Mouse (Mus musculus) neural tube, embryonic 12.5 days (tissue): ENCODE measurements around the gene Dirc2. TPM values are rescaled to one million over a fixed set of nuclear protein-coding genes. Genes with fewer than 3 reads are reported as not detected.

Source experiments
- ATAC-seq: fragments of 200-750 bp; cut with Nextera tagmentation; 2 replicates; pipeline ENCODE4 v1.8.0; 2017; ENCODE audit warnings: low read depth, mild to moderate bottlenecking, moderate TSS enrichment, moderate library complexity; ENCODE audit not compliant: low FRiP score
- H3K27ac ChIP-seq: fragments of 300-500 bp; sonication (generic); 2 replicates; pipeline ENCODE4 v1.5.1; 2016
- H3K27me3 ChIP-seq: fragments of 300-500 bp; sonication (generic); replicated peaks from 2 replicates; pipeline ENCODE4 v1.6.1; 2016; ENCODE audit warnings: mild to moderate bottlenecking
- H3K36me3 ChIP-seq: fragments of 300-500 bp; sonication (generic); 2 replicates; pipeline ENCODE4 v1.6.1; 2016; ENCODE audit warnings: mild to moderate bottlenecking
- H3K4me1 ChIP-seq: fragments of 300-500 bp; sonication (generic); 2 replicates; pipeline ENCODE4 v1.6.1; 2016
- H3K4me2 ChIP-seq: fragments of 300-500 bp; sonication (generic); replicated peaks from 2 replicates; pipeline ENCODE4 v1.6.1; 2016; ENCODE audit warnings: mild to moderate bottlenecking
- H3K4me3 ChIP-seq: fragments of 300-500 bp; sonication (generic); 2 replicates; pipeline ENCODE4 v1.5.1; 2016
- H3K9ac ChIP-seq: fragments of 300-500 bp; sonication (generic); 2 replicates; pipeline ENCODE4 v1.6.1; 2016; ENCODE audit warnings: mild to moderate bottlenecking
- H3K9me3 ChIP-seq: fragments of 300-500 bp; sonication (generic); 2 replicates; pipeline ENCODE4 v1.6.1; 2016; ENCODE audit warnings: mild to moderate bottlenecking
- WGBS: fragments of 180-500 bp; shearing (Covaris S2); methylation state at CpG from one replicate; pipeline ENCODE4 v1.1.7; 2016; 5-methylcytosine and 5-hydroxymethylcytosine counted together
- polyA plus RNA-seq: library from polyadenylated mRNA; unstranded; fragments of >200 nt; fragmentation: Nextera tagmentation; extraction: Ambion mirVana; gene quantifications from 2 replicates; pipeline ENCODE4 v1.2.1, GENCODE M21; 2016

The Dirc2 gene
- polyA plus RNA-seq, 1 experiment from 2014 or later = 34.9 TPM

- 69% methylated on average over 11 of the region's 11 CpGs for WGBS
- Histone ChIP-seq H3K4me1 (peaks cover 11% of the 10 kb centered on the region; the same call in 1 of the 2 replicates), H3K36me3 (peaks cover 10% of the 10 kb centered on the region), H3K9ac (no peak overlapping the region), H3K4me3 (no peak overlapping the region), H3K9me3 (no peaks in the 10 kb centered on the region), H3K4me2 (no peak overlapping the region), H3K27ac (no peak overlapping the region), H3K27me3 (no peaks in the 10 kb centered on the region)
- no peak for ATAC-seq
Measured at GRCm38 (mm10) chr16:35701823-35702222, 67.3 kb downstream of the Dirc2 start.

- no peak overlapping the region for H3K27ac ChIP-seq
- no peak overlapping the region for H3K9ac ChIP-seq
- H3K36me3 ChIP-seq = peaks cover 13% of the 10 kb centered on the region
- no peaks in the 10 kb centered on the region for H3K4me1 ChIP-seq
- H3K27me3 ChIP-seq = no peaks in the 10 kb centered on the region
- peaks cover 5% of the 10 kb centered on the region; the same call in 1 of the 2 replicates for H3K9me3 ChIP-seq
- H3K4me3 ChIP-seq = no peak overlapping the region
- no peak for ATAC-seq
- no peak overlapping the region for H3K4me2 ChIP-seq
- 87% methylated on average over 2 of the region's 2 CpGs for WGBS
Measured at GRCm38 (mm10) chr16:35696103-35696502, 73.1 kb downstream of the Dirc2 start.

- Histone ChIP-seq H3K9ac (no peak overlapping the region), H3K27ac (no peak overlapping the region), H3K4me1 (no peaks in the 10 kb centered on the region), H3K27me3 (no peaks in the 10 kb centered on the region), H3K36me3 (peaks cover 13% of the 10 kb centered on the region), H3K4me2 (no peak overlapping the region), H3K9me3 (peaks cover 5% of the 10 kb centered on the region; the same call in 1 of the 2 replicates), H3K4me3 (no peak overlapping the region)
- 89% methylated on average over 13 of the region's 13 CpGs for WGBS
- ATAC-seq = no peak
Measured at GRCm38 (mm10) chr16:35694250-35694846, 74.8 kb downstream of the Dirc2 start.

GRCm38 (mm10) chr16:35691606-35692005 lies 77.5 kb downstream of the Dirc2 start:
- 90% methylated on average over 7 of the region's 7 CpGs for WGBS
- Histone ChIP-seq H3K9me3 (peaks cover 5% of the 10 kb centered on the region; the same call in 1 of the 2 replicates), H3K27ac (no peak overlapping the region), H3K36me3 (peaks cover 3% of the 10 kb centered on the region; the same call in 1 of the 2 replicates), H3K4me2 (no peak overlapping the region), H3K9ac (no peak overlapping the region), H3K4me3 (no peak overlapping the region), H3K4me1 (no peaks in the 10 kb centered on the region), H3K27me3 (no peaks in the 10 kb centered on the region)
- no peak for ATAC-seq

- Histone ChIP-seq H3K4me1 (peaks cover 5% of the 10 kb centered on the region), H3K4me3 (no peak overlapping the region), H3K27me3 (no peaks in the 10 kb centered on the region), H3K9me3 (no peaks in the 10 kb centered on the region), H3K9ac (no peak overlapping the region), H3K36me3 (no peaks in the 10 kb centered on the region), H3K4me2 (no peak overlapping the region), H3K27ac (no peak overlapping the region)
- 78% methylated on average over 7 of the region's 7 CpGs for WGBS
- ATAC-seq = no peak
Measured at GRCm38 (mm10) chr16:35686491-35686890, 82.7 kb downstream of the Dirc2 start.

GRCm38 (mm10) chr16:35685027-35685426 lies 84.1 kb downstream of the Dirc2 start:
- WGBS = 82% methylated on average over 13 of the region's 13 CpGs
- Histone ChIP-seq H3K36me3 (no peaks in the 10 kb centered on the region), H3K27me3 (no peaks in the 10 kb centered on the region)

GRCm38 (mm10) chr16:35681327-35682108 lies 87.6 kb downstream of the Dirc2 start:
- ATAC-seq = peak; percentile 44
- no peaks in the 10 kb centered on the region for H3K36me3 ChIP-seq
- WGBS = 58% methylated on average over 17 of the region's 17 CpGs
- no peak overlapping the region for H3K27ac ChIP-seq
- no peak overlapping the region for H3K9ac ChIP-seq
- peak overlapping the region; percentile 14; the same call in 1 of the 2 replicates for H3K4me2 ChIP-seq
- no peaks in the 10 kb centered on the region for H3K27me3 ChIP-seq
- peaks cover 13% of the 10 kb centered on the region for H3K4me1 ChIP-seq
- no peaks in the 10 kb centered on the region for H3K9me3 ChIP-seq
- no peak overlapping the region for H3K4me3 ChIP-seq

More at GRCm38 (mm10) chr16:35685027-35685426, 84.1 kb downstream of the Dirc2 start:
- peaks cover 13% of the 10 kb centered on the region for H3K4me1 ChIP-seq
- H3K4me2 ChIP-seq = no peak overlapping the region
- no peak overlapping the region for H3K27ac ChIP-seq
- H3K4me3 ChIP-seq = no peak overlapping the region
- no peak for ATAC-seq
- H3K9me3 ChIP-seq = no peaks in the 10 kb centered on the region
- H3K9ac ChIP-seq = no peak overlapping the region

GRCm38 (mm10) chr16:35678476-35678875 lies 90.7 kb downstream of the Dirc2 start:
- ATAC-seq = no peak
- H3K27ac ChIP-seq = no peak overlapping the region
- H3K9ac ChIP-seq = no peak overlapping the region
- no peaks in the 10 kb centered on the region for H3K36me3 ChIP-seq
- no peak overlapping the region for H3K4me2 ChIP-seq
- peaks cover 13% of the 10 kb centered on the region for H3K4me1 ChIP-seq
- no peak overlapping the region for H3K4me3 ChIP-seq
- WGBS = 39% methylated on average over 3 of the region's 3 CpGs
- H3K27me3 ChIP-seq = no peaks in the 10 kb centered on the region
- no peaks in the 10 kb centered on the region for H3K9me3 ChIP-seq

GRCm38 (mm10) chr16:35677511-35678113 lies 91.5 kb downstream of the Dirc2 start:
- Histone ChIP-seq H3K27me3 (no peaks in the 10 kb centered on the region), H3K4me2 (no peak overlapping the region)
- WGBS = 80% methylated on average over 8 of the region's 8 CpGs

GRCm38 (mm10) chr16:35664847-35665246 lies 104.3 kb downstream of the Dirc2 start:
- H3K36me3 ChIP-seq = peaks cover 41% of the 10 kb centered on the region
- no peak overlapping the region for H3K4me2 ChIP-seq
- H3K9ac ChIP-seq = no peak overlapping the region
- WGBS = 84% methylated on average over 4 of the region's 4 CpGs
- H3K9me3 ChIP-seq = no peaks in the 10 kb centered on the region
- no peak overlapping the region for H3K4me3 ChIP-seq
- no peak for ATAC-seq
- H3K27me3 ChIP-seq = peaks cover 10% of the 10 kb centered on the region
- H3K4me1 ChIP-seq = no peaks in the 10 kb centered on the region
- H3K27ac ChIP-seq = no peak overlapping the region

More at GRCm38 (mm10) chr16:35677511-35678113, 91.5 kb downstream of the Dirc2 start:
- Histone ChIP-seq H3K4me3 (no peak overlapping the region), H3K9ac (no peak overlapping the region), H3K27ac (no peak overlapping the region), H3K4me1 (peaks cover 13% of the 10 kb centered on the region), H3K36me3 (no peaks in the 10 kb centered on the region), H3K9me3 (no peaks in the 10 kb centered on the region)
- no peak for ATAC-seq

- peaks cover 18% of the 10 kb centered on the region for H3K27me3 ChIP-seq
- no peak overlapping the region for H3K27ac ChIP-seq
- H3K36me3 ChIP-seq = peaks cover 45% of the 10 kb centered on the region
- no peaks in the 10 kb centered on the region for H3K4me1 ChIP-seq
- no peak for ATAC-seq
- H3K9ac ChIP-seq = no peak overlapping the region
- no peak overlapping the region for H3K4me3 ChIP-seq
- WGBS = 95% methylated on average over 9 of the region's 9 CpGs
- H3K4me2 ChIP-seq = no peak overlapping the region
- H3K9me3 ChIP-seq = no peaks in the 10 kb centered on the region
Measured at GRCm38 (mm10) chr16:35663831-35664414, 105.2 kb downstream of the Dirc2 start.

- ATAC-seq = no peak
- Histone ChIP-seq H3K4me3 (peak overlapping the region; percentile 16; the same call in 1 of the 2 replicates), H3K9me3 (no peaks in the 10 kb centered on the region), H3K27me3 (peaks cover 23% of the 10 kb centered on the region), H3K27ac (no peak overlapping the region), H3K9ac (no peak overlapping the region), H3K4me1 (no peaks in the 10 kb centered on the region), H3K36me3 (peaks cover 55% of the 10 kb centered on the region), H3K4me2 (peak overlapping the region; percentile 54)
- WGBS = 14% methylated on average over 36 of the region's 36 CpGs
Measured at GRCm38 (mm10) chr16:35660222-35660621, 108.9 kb downstream of the Dirc2 start.
